Mouse (Mus musculus) CH12.LX (cell line): ENCODE measurements around the gene Golga3. TPM values are rescaled to one million over a fixed set of nuclear protein-coding genes. Genes with fewer than 3 reads are reported as not detected.

Experiments used
- DNase-seq: peaks from one replicate; pipeline ENCODE4 v3.0.0-alpha.2; 2013; ENCODE audit errors: extremely low read depth
- H3K27ac ChIP-seq: 2 replicates; pipeline ENCODE4 v1.5.1; 2012; ENCODE audit warnings: low read depth, mild to moderate bottlenecking, control low read depth, moderate library complexity; ENCODE audit not compliant: insufficient read depth
- H3K27me3 ChIP-seq: replicated peaks from 2 replicates; pipeline ENCODE3; 2012; ENCODE audit warnings: inconsistent platforms
- H3K36me3 ChIP-seq, 2 experiments: replicated peaks in 1 of 2; 2 replicates each; pipeline versions ENCODE3 to v1.6.1; 2012; ENCODE audit warnings: inconsistent platforms in 1 of 2, low read length in 1 of 2, mild to moderate bottlenecking in 1 of 2, mixed read lengths in 1 of 2, moderate library complexity in 1 of 2; ENCODE audit not compliant: control insufficient read depth in 1 of 2, insufficient read depth in 1 of 2
- H3K4me1 ChIP-seq, 2 experiments: 2 replicates each; pipeline ENCODE4 v1.6.1; 2012; ENCODE audit warnings: inconsistent platforms in 1 of 2, moderate library complexity in 1 of 2; ENCODE audit not compliant: insufficient read depth in 2 of 2, control insufficient read depth in 1 of 2
- H3K4me2 ChIP-seq: 2 replicates; pipeline ENCODE4 v1.6.1; 2012; ENCODE audit warnings: low read depth, mild to moderate bottlenecking, control low read depth; ENCODE audit not compliant: poor library complexity, insufficient read depth, severe bottlenecking
- H3K4me3 ChIP-seq, 3 experiments: fragments of 150-350 bp in 1 of 3; sonication (generic) in 1 of 3; replicated peaks in 1 of 3; 2 replicates each; pipeline versions ENCODE3 to v1.5.1; 2011 to 2012; ENCODE audit warnings: low read depth in 2 of 3, low read length in 2 of 3, mild to moderate bottlenecking in 2 of 3, moderate library complexity in 2 of 3, control low read depth in 1 of 3, improper control_type of control experiment in 1 of 3, inconsistent platforms in 1 of 3, mixed read lengths in 1 of 3; ENCODE audit not compliant: poor library complexity in 1 of 3
- H3K79me2 ChIP-seq: replicated peaks from 2 replicates; pipeline ENCODE4 v1.6.1; 2012; ENCODE audit warnings: mild to moderate bottlenecking, moderate library complexity; ENCODE audit not compliant: control insufficient read depth, poor library complexity, insufficient read depth, severe bottlenecking; ENCODE audit errors: extremely low read depth
- H3K9ac ChIP-seq: 2 replicates; pipeline ENCODE4 v1.6.1; 2012; ENCODE audit warnings: low read depth, mild to moderate bottlenecking, control low read depth, moderate library complexity; ENCODE audit not compliant: insufficient read depth
- H3K9me3 ChIP-seq: replicated peaks from 2 replicates; pipeline ENCODE3; 2012; ENCODE audit warnings: low read length, inconsistent platforms, mixed read lengths
- BHLHE40 ChIP-seq: IDR thresholded peaks from 2 replicates; pipeline ENCODE4 v1.6.1; 2011; ENCODE audit warnings: mild to moderate bottlenecking, low read depth, low read length, improper control_type of control experiment
- CHD1 ChIP-seq: IDR thresholded peaks from 2 replicates; pipeline ENCODE4 v1.6.1; 2012; ENCODE audit warnings: low read depth, low read length, improper control_type of control experiment, inconsistent platforms
- E2F4 ChIP-seq: IDR thresholded peaks from 2 replicates; pipeline ENCODE4 v1.6.1; 2011; ENCODE audit warnings: low read depth, low read length, improper control_type of control experiment; ENCODE audit not compliant: insufficient replicate concordance
- ELF1 ChIP-seq: IDR thresholded peaks from 2 replicates; pipeline ENCODE4 v1.6.1; 2014; ENCODE audit warnings: low read depth, mild to moderate bottlenecking, inconsistent platforms, low read length, improper control_type of control experiment
- ETS1 ChIP-seq: conservative IDR thresholded peaks from 2 replicates; pipeline ENCODE4 v1.6.1; 2012; ENCODE audit warnings: low read depth, mild to moderate bottlenecking, inconsistent platforms, low read length, improper control_type of control experiment, moderate library complexity
- HCFC1 ChIP-seq: IDR thresholded peaks from 2 replicates; pipeline ENCODE4 v1.6.1; 2012; ENCODE audit warnings: low read depth, mild to moderate bottlenecking, inconsistent platforms, low read length, improper control_type of control experiment
- JUND ChIP-seq: conservative IDR thresholded peaks from 2 replicates; pipeline ENCODE4 v1.6.1; 2011; ENCODE audit warnings: low read depth, low read length, improper control_type of control experiment
- KAT2A ChIP-seq: IDR thresholded peaks from 2 replicates; pipeline ENCODE4 v1.6.1; 2012; ENCODE audit warnings: low read length, improper control_type of control experiment, inconsistent platforms; ENCODE audit not compliant: insufficient replicate concordance
- MAFK ChIP-seq: IDR thresholded peaks from 2 replicates; pipeline ENCODE4 v1.6.1; 2011; ENCODE audit warnings: low read length, improper control_type of control experiment; ENCODE audit not compliant: insufficient replicate concordance
- MAX ChIP-seq: IDR thresholded peaks from 2 replicates; pipeline ENCODE4 v1.6.1; 2011; ENCODE audit warnings: low read length, improper control_type of control experiment
- MAZ ChIP-seq: IDR thresholded peaks from 2 replicates; pipeline ENCODE4 v1.6.1; 2012; ENCODE audit warnings: low read depth, mild to moderate bottlenecking, inconsistent platforms, low read length, improper control_type of control experiment, moderate library complexity
- MEF2A ChIP-seq: IDR thresholded peaks from 2 replicates; pipeline ENCODE4 v1.6.1; 2014; ENCODE audit warnings: low read depth, mild to moderate bottlenecking, inconsistent platforms, low read length, improper control_type of control experiment, borderline replicate concordance
- MYC ChIP-seq: IDR thresholded peaks from 2 replicates; pipeline ENCODE4 v1.6.1; 2011; ENCODE audit warnings: low read depth, mild to moderate bottlenecking, improper control_type of control experiment, low read length
- NRF1 ChIP-seq: IDR thresholded peaks from 2 replicates; pipeline ENCODE4 v1.6.1; 2014; ENCODE audit warnings: low read depth, mild to moderate bottlenecking, inconsistent platforms, low read length, improper control_type of control experiment, moderate library complexity
- PAX5 ChIP-seq: IDR thresholded peaks from 2 replicates; pipeline ENCODE4 v1.6.1; 2012; ENCODE audit warnings: low read length, inconsistent platforms, mixed read lengths
- POLR2AphosphoS2 ChIP-seq: IDR thresholded peaks from 2 replicates; pipeline ENCODE4 v1.6.1; 2011; ENCODE audit warnings: low read depth, low read length, improper control_type of control experiment
- SMC3 ChIP-seq: IDR thresholded peaks from 2 replicates; pipeline ENCODE4 v1.6.1; 2011; ENCODE audit warnings: low read depth, low read length, improper control_type of control experiment
- UBTF ChIP-seq: IDR thresholded peaks from 2 replicates; pipeline ENCODE4 v1.6.1; 2012; ENCODE audit warnings: low read depth, mild to moderate bottlenecking, inconsistent platforms, low read length, improper control_type of control experiment, moderate library complexity
- USF1 ChIP-seq: IDR thresholded peaks from 2 replicates; pipeline ENCODE4 v1.6.1; 2014; ENCODE audit warnings: low read depth, mild to moderate bottlenecking, inconsistent platforms, low read length, improper control_type of control experiment
- ZMIZ1 ChIP-seq: IDR thresholded peaks from 2 replicates; pipeline ENCODE4 v1.6.1; 2012; ENCODE audit warnings: low read depth, mild to moderate bottlenecking, inconsistent platforms, low read length, improper control_type of control experiment
- ZNF384 ChIP-seq: IDR thresholded peaks from 2 replicates; pipeline ENCODE4 v1.6.1; 2012; ENCODE audit warnings: low read depth, low read length, improper control_type of control experiment, inconsistent platforms
- dilution Hi-C: fragments of 300-500 bp; cut with MboI; formaldehyde crosslinking; loops from 2 replicates; pipeline ENCODE4 v1.14.3; 2020; ENCODE audit warnings: low sequenced_read_pairs; ENCODE audit not compliant: extremely low pct_unique_long_range_greater_than_20kb, extremely low pct_ligation_motif_present
- in situ Hi-C: fragments of 300-500 bp; cut with MboI; formaldehyde crosslinking; loops from 3 replicates; pipeline ENCODE4 v1.14.3; 2019; ENCODE audit warnings: low sequenced_read_pairs, low pct_ligation_motif_present, low pct_unique_long_range_greater_than_20kb, mixed read lengths
- polyA plus RNA-seq: library from polyadenylated mRNA; unstranded; fragments of >175 nt; gene quantifications from 2 replicates; pipeline ENCODE4 v1.2.1, GENCODE M21; 2012; ENCODE audit warnings: low read depth; ENCODE audit not compliant: insufficient read length
- total RNA-seq, 2 experiments: library from RNA; depleted of rRNA; stranded (reverse); fragments of 300-350 nt in 1 of 2; fragments of >200 nt in 1 of 2; gene quantifications; 2 replicates each; pipeline ENCODE4 v1.2.3; 2012 to 2014

Golga3 gene
- total and polyA plus RNA-seq, 3 experiments: 10.0 to 18.2 (median 15.7) TPM

GRCm38 (mm10) chr5:110136087-110136464, 40.4 kb upstream of the Golga3 start:
- dilution Hi-C loops: no loop called here

GRCm38 (mm10) chr5:110137816-110138215, 38.7 kb upstream of the Golga3 start:
- Histone ChIP-seq H3K9ac (no peak overlapping the region), H3K4me3 (no peak overlapping the region), H3K27me3 (no peaks in the 10 kb centered on the region), H3K9me3 (peaks cover 6% of the 10 kb centered on the region), H3K4me1 (peaks cover 5 to 25% of the 10 kb centered on the region in 2 experiments), H3K27ac (no peak overlapping the region), H3K36me3 (peaks cover 22 to 40% of the 10 kb centered on the region in 2 experiments), H3K4me2 (no peak overlapping the region), H3K79me2 (peaks cover 14% of the 10 kb centered on the region)
- peak; percentile 42 for DNase-seq
- in situ Hi-C loops (no loop called here), dilution Hi-C loops (no loop called here)
- TF ChIP-seq MAZ: no peak
- TF ChIP-seq ZNF384: no peak
- TF ChIP-seq MYC: no peak
- no peak for TF ChIP-seq KAT2A
- TF ChIP-seq NRF1: no peak

More at GRCm38 (mm10) chr5:110136087-110136464, 40.4 kb upstream of the Golga3 start:
- peaks cover 14% of the 10 kb centered on the region for H3K79me2 ChIP-seq
- H3K4me2 ChIP-seq: peak overlapping the region; percentile 82; the same call in 1 of the 2 replicates
- in situ Hi-C loops: no loop called here
- H3K4me3 ChIP-seq: peak overlapping the region; percentile 80 to 92 (median 85)
- no peak overlapping the region for H3K27ac ChIP-seq
- H3K4me1 ChIP-seq: peaks cover 5 to 25% of the 10 kb centered on the region in 2 experiments
- DNase-seq: no peak
- H3K27me3 ChIP-seq: no peaks in the 10 kb centered on the region
- peaks cover 6% of the 10 kb centered on the region for H3K9me3 ChIP-seq
- TF ChIP-seq CHD1: no peak
- TF ChIP-seq JUND: no peak
- no peak for TF ChIP-seq BHLHE40
- TF ChIP-seq POLR2AphosphoS2: no peak
- no peak for TF ChIP-seq PAX5
- TF ChIP-seq USF1: no peak
- TF ChIP-seq SMC3: no peak
- TF ChIP-seq HCFC1: no peak
- TF ChIP-seq MEF2A: no peak
- no peak for TF ChIP-seq ETS1
- no peak for TF ChIP-seq UBTF
- TF ChIP-seq MAZ: no peak
- TF ChIP-seq E2F4: no peak
- TF ChIP-seq ZMIZ1: no peak
- no peak for TF ChIP-seq MAFK
- TF ChIP-seq ELF1: no peak
- no peak for TF ChIP-seq NRF1
- TF ChIP-seq MAX: no peak
- H3K9ac ChIP-seq: peak overlapping the region; percentile 91
- H3K36me3 ChIP-seq: peaks cover 10 to 27% of the 10 kb centered on the region in 2 experiments
